Mouse (Mus musculus) testis, adult 2 months (tissue): ENCODE results near the gene G3bp1. TPM values are rescaled to one million over a fixed set of nuclear protein-coding genes. Genes with fewer than 3 reads are reported as not detected.

ENCODE experiments used
- H3K27ac ChIP-seq: fragments of 200-500 bp; 2 replicates; pipeline ENCODE4 v1.5.1; 2012; ENCODE audit warnings: low read depth, low read length; ENCODE audit not compliant: control insufficient read depth, insufficient read depth
- H3K27me3 ChIP-seq: fragments of 200-500 bp; 2 replicates; pipeline ENCODE4 v1.6.1; 2012; ENCODE audit warnings: mild to moderate bottlenecking, low read length, moderate library complexity; ENCODE audit not compliant: control insufficient read depth, insufficient read depth
- H3K36me3 ChIP-seq: fragments of 200-500 bp; 2 replicates; pipeline ENCODE4 v1.6.1; 2012; ENCODE audit warnings: mild to moderate bottlenecking, low read length; ENCODE audit not compliant: control insufficient read depth, insufficient read depth
- H3K4me1 ChIP-seq: fragments of 200-500 bp; 2 replicates; pipeline ENCODE4 v1.6.1; 2012; ENCODE audit warnings: low read length; ENCODE audit not compliant: control insufficient read depth, insufficient read depth
- H3K4me3 ChIP-seq: fragments of 200-500 bp; 2 replicates; pipeline ENCODE4 v1.5.1; 2012; ENCODE audit warnings: low read depth, mild to moderate bottlenecking, low read length, moderate library complexity, mixed read lengths; ENCODE audit not compliant: control insufficient read depth
- CTCF ChIP-seq: fragments of 200-500 bp; IDR thresholded peaks from 2 replicates; pipeline ENCODE4 v1.5.1; 2012; ENCODE audit warnings: low read depth, mild to moderate bottlenecking, inconsistent platforms, low read length, moderate library complexity; ENCODE audit not compliant: control insufficient read depth, insufficient read depth, insufficient replicate concordance
- POLR2A ChIP-seq: fragments of 200-500 bp; IDR thresholded peaks from 2 replicates; pipeline ENCODE4 v1.6.1; 2012; ENCODE audit warnings: low read depth, mild to moderate bottlenecking, inconsistent platforms, low read length, moderate library complexity; ENCODE audit not compliant: control insufficient read depth
- polyA plus RNA-seq: library from polyadenylated mRNA; depleted of rRNA; stranded (reverse); fragments of >200 nt; gene quantifications from 2 replicates; pipeline ENCODE4 v1.2.3, GENCODE M21; 2012; rRNA removed

G3bp1 gene
- polyA plus RNA-seq, 1 experiment: 10.7 TPM

DNA sequence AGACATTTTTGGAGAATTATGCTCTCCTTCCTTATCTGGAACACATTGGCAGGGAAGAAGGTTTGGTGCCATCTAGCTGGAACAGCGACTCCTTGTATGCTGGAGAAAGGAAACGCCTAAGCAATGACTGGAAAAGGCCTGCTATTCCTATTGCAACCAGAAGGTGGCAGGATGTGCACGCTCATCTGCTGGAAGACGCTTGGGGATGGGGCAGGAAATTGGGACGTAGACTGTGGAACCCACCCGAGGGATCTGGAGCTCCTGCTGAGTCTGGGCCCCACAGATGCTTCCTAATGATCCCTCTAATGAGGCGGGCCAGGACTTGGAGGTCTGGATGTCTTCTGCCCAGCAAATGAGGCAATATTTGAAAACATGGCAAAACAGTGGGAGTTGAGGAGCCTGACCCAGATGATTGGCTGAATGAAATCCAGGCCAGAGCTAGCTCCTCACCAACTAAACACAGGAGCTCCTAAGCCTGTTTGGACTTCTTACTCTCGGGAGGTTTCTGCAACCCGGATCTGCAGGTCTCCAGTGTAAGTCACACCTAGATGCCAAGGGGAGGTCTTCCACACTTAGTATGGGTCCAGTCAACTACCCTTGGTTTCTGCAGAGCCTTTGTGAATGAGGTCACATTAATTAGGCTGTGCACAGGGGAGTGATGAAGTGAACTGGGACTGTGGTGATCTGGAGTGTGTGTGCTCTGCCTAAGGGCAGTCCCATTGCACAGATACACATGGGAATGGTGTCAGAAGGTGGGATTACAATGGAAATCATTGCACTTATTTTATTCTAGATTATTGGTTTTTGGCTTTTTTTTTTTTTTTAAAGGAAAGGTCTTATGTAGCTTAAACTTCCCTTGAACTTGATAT, 49.6 kb downstream of the G3bp1 start:
- Histone ChIP-seq H3K36me3 (no peaks in the 10 kb centered on the region), H3K27ac (no peak overlapping the region), H3K4me3 (peak overlapping the region; percentile 67), H3K4me1 (peaks cover 2% of the 10 kb centered on the region; the same call in 1 of the 2 replicates), H3K27me3 (no peaks in the 10 kb centered on the region)
- TF ChIP-seq CTCF (peak; percentile 89; the same call in 1 of the 2 replicates), POLR2A (no peak)

DNA sequence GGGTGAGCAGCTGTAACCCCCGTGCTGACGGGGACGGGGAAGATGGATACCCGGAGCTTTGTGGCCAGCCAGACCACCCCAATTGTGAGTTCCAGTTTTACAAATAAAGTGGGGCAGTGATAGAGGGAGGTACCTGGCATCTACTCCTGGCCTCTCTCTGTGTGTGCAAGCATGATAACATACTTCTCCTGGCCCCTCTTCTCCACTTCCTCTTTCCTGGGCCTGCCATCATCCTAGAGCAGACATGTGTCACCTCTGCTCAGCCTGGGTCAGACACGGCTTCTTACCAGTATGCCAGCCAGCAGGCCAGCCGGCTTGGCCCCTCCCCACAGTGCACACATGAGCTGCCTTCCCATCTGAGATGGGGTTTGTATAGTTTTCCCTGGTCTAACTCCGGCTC, 61.3 kb downstream of the G3bp1 start:
- TF ChIP-seq CTCF (no peak), POLR2A (no peak)
- H3K27ac ChIP-seq: no peak overlapping the region
- H3K4me1 ChIP-seq: no peaks in the 10 kb centered on the region
- H3K36me3 ChIP-seq: no peaks in the 10 kb centered on the region
- H3K27me3 ChIP-seq: no peaks in the 10 kb centered on the region
- no peak overlapping the region for H3K4me3 ChIP-seq

DNA sequence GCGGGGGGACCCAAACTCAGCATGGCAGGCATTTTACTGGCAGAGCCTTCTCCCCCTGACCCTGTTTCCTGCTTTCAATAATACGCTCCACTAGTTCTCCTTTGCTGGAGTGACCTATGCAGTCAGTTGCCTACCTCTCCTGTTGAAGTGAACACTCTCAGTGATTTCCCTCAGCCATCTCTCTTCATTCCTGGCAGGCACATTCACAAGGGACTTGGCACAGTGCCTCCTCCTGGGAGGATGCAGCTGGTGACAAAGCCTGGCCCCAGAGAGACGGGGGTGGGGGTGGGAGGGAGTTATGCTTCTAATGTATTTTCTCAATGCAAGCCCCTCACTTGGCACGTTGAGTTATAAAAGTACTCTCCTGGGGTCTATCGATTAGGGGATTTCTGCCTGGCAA, 63.9 kb downstream of the G3bp1 start:
- Histone ChIP-seq H3K36me3 (no peaks in the 10 kb centered on the region), H3K4me1 (no peaks in the 10 kb centered on the region), H3K27me3 (no peaks in the 10 kb centered on the region), H3K4me3 (no peak overlapping the region), H3K27ac (no peak overlapping the region)
- TF ChIP-seq CTCF: no peak
- TF ChIP-seq POLR2A: no peak

DNA sequence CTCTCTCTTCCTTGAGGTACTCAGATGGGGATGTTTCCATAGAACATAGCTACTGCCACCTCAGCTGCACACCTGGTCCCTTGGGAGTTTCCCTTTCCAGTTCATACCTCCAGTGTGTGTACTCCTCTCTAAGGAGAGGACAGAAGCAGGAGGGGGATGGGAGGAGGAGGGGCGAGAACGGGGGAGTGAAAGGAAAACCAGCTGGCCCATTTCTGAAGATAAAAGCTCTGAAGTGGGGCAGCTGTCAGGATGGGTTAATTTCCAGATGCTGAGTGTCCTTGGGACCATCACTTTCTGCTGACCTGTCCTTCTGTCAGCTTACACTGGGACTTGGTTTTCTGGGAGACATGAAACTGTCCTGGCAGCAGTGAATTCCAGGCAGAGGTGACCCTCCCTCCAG, 65.3 kb downstream of the G3bp1 start:
- no peaks in the 10 kb centered on the region for H3K36me3 ChIP-seq
- H3K4me3 ChIP-seq: no peak overlapping the region
- TF ChIP-seq CTCF (no peak), POLR2A (no peak)
- H3K27me3 ChIP-seq: no peaks in the 10 kb centered on the region
- H3K27ac ChIP-seq: no peak overlapping the region
- H3K4me1 ChIP-seq: no peaks in the 10 kb centered on the region

DNA sequence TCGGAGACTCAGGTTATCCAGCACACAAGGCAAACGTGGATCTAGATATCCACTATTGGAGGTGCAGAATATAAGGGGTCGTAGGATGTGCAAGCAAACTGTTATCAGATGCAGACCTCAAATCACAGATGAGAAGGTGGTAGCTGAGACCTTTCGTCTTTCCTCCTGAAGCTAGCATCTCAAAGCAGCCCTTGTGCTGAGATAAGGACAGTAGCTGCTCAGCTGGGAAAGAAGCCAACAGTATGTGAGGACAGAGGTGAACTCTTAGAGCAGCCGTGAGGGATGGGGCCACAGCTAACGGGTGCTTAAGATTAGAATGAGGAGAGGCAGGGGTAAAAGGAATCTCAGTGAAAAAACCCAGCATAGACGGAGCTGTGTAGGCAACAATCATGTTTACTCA, 72.6 kb downstream of the G3bp1 start:
- TF ChIP-seq POLR2A (no peak), CTCF (no peak)
- Histone ChIP-seq H3K27ac (no peak overlapping the region), H3K4me3 (no peak overlapping the region), H3K36me3 (no peaks in the 10 kb centered on the region), H3K27me3 (no peaks in the 10 kb centered on the region), H3K4me1 (no peaks in the 10 kb centered on the region)

DNA sequence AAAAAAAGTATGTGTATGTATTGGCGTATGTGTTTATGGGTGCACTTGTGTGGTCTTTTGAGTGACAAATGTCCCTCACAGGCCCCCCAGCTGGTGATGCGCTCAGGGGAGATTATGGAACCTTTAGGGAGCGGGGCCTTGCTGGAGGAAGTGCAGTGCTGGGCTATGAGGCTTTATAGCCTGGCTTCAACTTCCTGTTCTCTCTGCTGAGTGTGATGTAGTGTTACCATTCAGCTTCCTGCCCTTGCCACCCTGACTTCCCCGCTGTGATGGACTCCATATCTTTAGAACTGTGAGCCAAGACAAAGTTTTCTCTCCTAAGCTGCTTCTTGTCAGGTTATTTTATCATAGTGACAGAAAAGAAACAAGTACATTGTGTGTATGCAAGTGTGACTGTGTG, 73.2 kb downstream of the G3bp1 start:
- Histone ChIP-seq H3K36me3 (no peaks in the 10 kb centered on the region), H3K27ac (no peak overlapping the region), H3K4me1 (no peaks in the 10 kb centered on the region), H3K27me3 (no peaks in the 10 kb centered on the region), H3K4me3 (no peak overlapping the region)
- no peak for TF ChIP-seq POLR2A
- no peak for TF ChIP-seq CTCF

DNA sequence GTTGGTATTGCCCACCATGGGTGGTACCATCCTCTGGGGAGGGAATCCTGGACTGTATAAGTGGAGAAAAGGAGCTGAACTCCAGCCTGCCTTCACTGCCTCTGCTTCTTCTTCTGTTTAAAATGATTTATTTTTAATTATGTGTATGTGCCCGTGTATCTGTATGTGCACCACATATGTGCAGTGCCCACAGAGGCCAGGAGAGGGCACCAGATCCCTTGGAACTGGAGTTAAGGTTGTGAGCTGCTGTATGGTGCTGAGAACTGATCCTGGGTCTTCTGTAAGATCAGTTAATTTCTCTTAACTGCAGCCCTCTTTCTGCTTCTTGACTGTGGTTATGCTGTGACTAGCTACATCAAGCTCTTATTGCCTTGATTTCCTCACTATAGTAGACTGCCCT, 76.2 kb downstream of the G3bp1 start:
- TF ChIP-seq CTCF (peak; percentile 52; the same call in 1 of the 2 replicates), POLR2A (no peak)
- no peaks in the 10 kb centered on the region for H3K4me1 ChIP-seq
- H3K27ac ChIP-seq: no peak overlapping the region
- H3K4me3 ChIP-seq: no peak overlapping the region
- no peaks in the 10 kb centered on the region for H3K27me3 ChIP-seq
- H3K36me3 ChIP-seq: no peaks in the 10 kb centered on the region

Other genes with a start within 250 kb of the G3bp1 start
- gene Fat2, start 133.1 kb upstream of the G3bp1 start, polyA plus RNA-seq: 0.01 and 0.07 TPM in 2 replicates
- 374 and 406 TPM in 2 replicates for gene Sparc, start 46.5 kb upstream of the G3bp1 start, polyA plus RNA-seq
- gene Atox1, start 8.4 kb upstream of the G3bp1 start, polyA plus RNA-seq: 142 and 164 TPM in 2 replicates
- gene Glra1, start 138.5 kb downstream of the G3bp1 start, polyA plus RNA-seq: not detected in 2 replicates